Mouse (Mus musculus): ENCODE results near the gene Bax. TPM values are rescaled to one million over a fixed set of nuclear protein-coding genes. Genes with fewer than 3 reads are reported as not detected.
A peak's percentile ranks its signal among the peaks of the same experiment; 100 is the strongest.
"Not testable (repeated sequence)": the region's sequence is repeated elsewhere in the genome, so short reads cannot be mapped to it uniquely, and the experiment has no call there.

Bax gene
- polyA plus RNA-seq, 1 experiment from 2014 or later: 265 TPM

GRCm38 (mm10) chr7:45476453-45476852 is 9.8 kb upstream of the Bax start:
- Histone ChIP-seq H3K4me1 (0 out of 2 replicates have a peak, but pooled peaks cover 2% of the 10 kb centered on the region), H3K4me3 (no peak overlapping the region), H3K27me3 (ENCODE audit: low read depth, poor library complexity, severe bottlenecking) (no peaks in the 10 kb centered on the region), H3K36me3 (peaks cover 10% of the 10 kb centered on the region), H3K9me3 (replicated peaks) (no peaks in the 10 kb centered on the region), H3K27ac (replicated peaks) (no peak overlapping the region)
- DNase-seq (ENCODE audit: low spot score): no peak
- WGBS: 64% methylated on average over 1 of the region's 1 CpGs

DNA sequence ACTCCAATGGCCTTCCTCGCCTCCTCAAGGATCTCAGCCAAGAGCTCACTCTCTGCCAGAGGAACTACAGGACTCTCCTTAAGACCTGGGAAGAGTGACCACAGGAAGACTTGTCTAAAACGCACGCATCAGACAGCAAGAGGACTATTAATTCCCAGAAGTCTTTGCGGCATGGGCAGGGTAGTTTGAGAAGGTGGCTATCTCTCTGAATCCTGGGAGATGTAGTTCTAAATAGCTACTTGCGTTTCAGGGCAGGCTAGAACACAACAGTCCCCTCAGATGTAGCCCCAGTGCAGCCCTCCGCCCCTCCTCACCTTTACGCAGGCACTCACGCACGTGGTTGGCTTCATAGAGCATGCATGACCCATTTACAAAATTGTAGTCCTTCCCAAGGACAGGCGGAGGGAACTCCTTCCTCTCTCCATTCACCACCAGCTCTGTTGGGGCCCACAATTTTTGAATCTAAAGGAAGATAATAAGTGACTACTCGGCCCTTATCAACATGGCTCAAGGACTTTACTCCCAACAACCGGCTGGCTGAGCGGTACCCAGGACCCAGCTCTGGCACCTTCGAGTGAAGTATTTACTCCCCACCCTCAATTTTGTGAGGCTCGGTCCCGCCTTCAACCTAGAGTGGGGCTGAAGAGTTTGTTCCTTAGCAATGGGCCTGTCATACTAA is 8.7 kb upstream of the Bax start:
- Histone ChIP-seq H3K4me3 (0 out of 2 replicates have a peak overlapping the region, but pooled peaks have one; percentile 14), H3K27me3 (ENCODE audit: low read depth, poor library complexity, severe bottlenecking) (no peaks in the 10 kb centered on the region), H3K36me3 (peaks cover 10% of the 10 kb centered on the region), H3K27ac (replicated peaks) (no peak overlapping the region), H3K9me3 (replicated peaks) (no peaks in the 10 kb centered on the region), H3K4me1 (0 out of 2 replicates have a peak, but pooled peaks cover 5% of the 10 kb centered on the region)
- DNase-seq (ENCODE audit: low spot score): no peak
- 74% methylated on average over 16 of the region's 16 CpGs for WGBS

- H3K9me3 ChIP-seq (replicated peaks): no peaks in the 10 kb centered on the region
- DNase-seq (ENCODE audit: low spot score): peak; percentile 62
- H3K36me3 ChIP-seq: peaks cover 3% of the 10 kb centered on the region; the same call in 1 of the 2 replicates
- H3K4me3 ChIP-seq: no peak overlapping the region
- no peaks in the 10 kb centered on the region for H3K27me3 ChIP-seq (ENCODE audit: low read depth, poor library complexity, severe bottlenecking)
- WGBS: 15% methylated on average over 3 of the region's 3 CpGs
- no peak overlapping the region for H3K27ac ChIP-seq (replicated peaks)
- H3K4me1 ChIP-seq: peaks cover 19% of the 10 kb centered on the region
Measured at GRCm38 (mm10) chr7:45470869-45471268, 4.2 kb upstream of the Bax start.

GRCm38 (mm10) chr7:45467090-45467670 is 482 bp upstream of the Bax start:
- no peak for DNase-seq (ENCODE audit: low spot score)
- H3K4me1 ChIP-seq: peaks cover 30% of the 10 kb centered on the region
- H3K27me3 ChIP-seq (ENCODE audit: low read depth, poor library complexity, severe bottlenecking): no peaks in the 10 kb centered on the region
- WGBS: 32% methylated on average over 7 of the region's 7 CpGs
- peak overlapping the region; percentile 90 for H3K4me3 ChIP-seq
- H3K9me3 ChIP-seq (replicated peaks): no peaks in the 10 kb centered on the region
- peak overlapping the region; percentile 94 for H3K27ac ChIP-seq (replicated peaks)
- peaks cover 35% of the 10 kb centered on the region for H3K36me3 ChIP-seq

GRCm38 (mm10) chr7:45465549-45465948 is 1.1 kb downstream of the Bax start:
- Histone ChIP-seq H3K4me3 (peak overlapping the region; percentile 90), H3K9me3 (replicated peaks) (no peaks in the 10 kb centered on the region), H3K27me3 (ENCODE audit: low read depth, poor library complexity, severe bottlenecking) (no peaks in the 10 kb centered on the region), H3K36me3 (peaks cover 51% of the 10 kb centered on the region), H3K27ac (replicated peaks) (peak overlapping the region; percentile 94), H3K4me1 (peaks cover 39% of the 10 kb centered on the region)
- no peak for DNase-seq (ENCODE audit: low spot score)
- 87% methylated on average over 9 of the region's 9 CpGs for WGBS

DNA sequence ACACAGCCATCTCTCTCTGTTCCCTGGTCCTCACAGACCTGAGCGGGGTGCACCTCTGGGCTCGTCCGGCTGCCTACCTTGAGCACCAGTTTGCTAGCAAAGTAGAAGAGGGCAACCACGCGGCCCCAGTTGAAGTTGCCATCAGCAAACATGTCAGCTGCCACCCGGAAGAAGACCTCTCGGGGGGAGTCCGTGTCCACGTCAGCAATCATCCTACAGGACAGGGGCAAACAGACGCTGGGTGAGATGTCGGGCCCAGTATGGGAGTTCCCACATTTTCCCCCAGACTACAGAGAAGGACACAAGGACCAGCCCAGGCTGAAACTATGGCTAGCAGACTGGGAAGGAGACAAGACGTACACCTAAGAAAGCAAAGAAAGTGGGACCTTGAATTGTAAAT is 1.6 kb downstream of the Bax start:
- H3K9me3 ChIP-seq (replicated peaks): no peaks in the 10 kb centered on the region
- H3K4me1 ChIP-seq: peaks cover 44% of the 10 kb centered on the region
- H3K4me3 ChIP-seq: peak overlapping the region; percentile 90
- H3K27me3 ChIP-seq (ENCODE audit: low read depth, poor library complexity, severe bottlenecking): no peaks in the 10 kb centered on the region
- 96% methylated on average over 12 of the region's 12 CpGs for WGBS
- H3K27ac ChIP-seq (replicated peaks): no peak overlapping the region
- peaks cover 51% of the 10 kb centered on the region for H3K36me3 ChIP-seq
- DNase-seq (ENCODE audit: low spot score): no peak

GRCm38 (mm10) chr7:45463987-45464778 is 2.5 kb downstream of the Bax start:
- DNase-seq (ENCODE audit: low spot score): no peak
- no peaks in the 10 kb centered on the region for H3K9me3 ChIP-seq (replicated peaks)
- WGBS: 97% methylated on average over 7 of the region's 7 CpGs
- no peak overlapping the region for H3K4me3 ChIP-seq
- peaks cover 51% of the 10 kb centered on the region for H3K36me3 ChIP-seq
- no peaks in the 10 kb centered on the region for H3K27me3 ChIP-seq (ENCODE audit: low read depth, poor library complexity, severe bottlenecking)
- H3K4me1 ChIP-seq: peaks cover 47% of the 10 kb centered on the region
- no peak overlapping the region for H3K27ac ChIP-seq (replicated peaks)

GRCm38 (mm10) chr7:45462868-45463267 is 3.8 kb downstream of the Bax start:
- DNase-seq (ENCODE audit: low spot score); H3K27ac ChIP-seq (replicated peaks); H3K4me3 ChIP-seq; H3K27me3 ChIP-seq (ENCODE audit: low read depth, poor library complexity, severe bottlenecking); H3K9me3 ChIP-seq (replicated peaks): not testable (repeated sequence)
- H3K4me1 ChIP-seq: peaks cover 56% of the 10 kb centered on the region
- peaks cover 60% of the 10 kb centered on the region for H3K36me3 ChIP-seq
- 78% methylated on average over 4 of the region's 4 CpGs for WGBS

DNA sequence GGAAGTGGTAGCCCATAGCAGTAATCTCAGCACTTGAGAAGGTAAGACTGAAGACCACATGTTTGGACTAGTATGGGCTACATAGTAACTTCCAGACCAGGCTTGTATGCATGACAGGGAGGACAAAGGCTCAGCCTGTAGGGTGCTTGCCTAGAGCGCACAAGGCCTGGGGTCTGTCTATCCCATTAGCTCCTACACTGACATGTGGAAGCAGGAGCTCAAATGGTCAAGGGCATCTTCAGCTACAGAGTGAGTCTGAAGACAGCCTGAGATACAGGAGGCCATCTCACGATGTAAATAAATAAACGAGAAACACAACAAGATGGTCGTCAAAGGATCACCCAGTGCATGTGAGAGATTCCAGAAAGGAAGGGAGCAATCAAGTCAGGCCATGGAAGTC is 4.4 kb downstream of the Bax start:
- Histone ChIP-seq H3K27me3 (ENCODE audit: low read depth, poor library complexity, severe bottlenecking) (no peaks in the 10 kb centered on the region), H3K27ac (replicated peaks) (no peak overlapping the region), H3K4me1 (peaks cover 58% of the 10 kb centered on the region), H3K36me3 (peaks cover 66% of the 10 kb centered on the region), H3K9me3 (replicated peaks) (no peaks in the 10 kb centered on the region), H3K4me3 (no peak overlapping the region)
- no peak for DNase-seq (ENCODE audit: low spot score)
- WGBS: 90% methylated on average over 4 of the region's 4 CpGs

- peaks cover 71% of the 10 kb centered on the region for H3K36me3 ChIP-seq
- WGBS: 94% methylated on average over 4 of the region's 4 CpGs
- peaks cover 60% of the 10 kb centered on the region for H3K4me1 ChIP-seq
Measured at GRCm38 (mm10) chr7:45461781-45462180, 4.9 kb downstream of the Bax start.

DNA sequence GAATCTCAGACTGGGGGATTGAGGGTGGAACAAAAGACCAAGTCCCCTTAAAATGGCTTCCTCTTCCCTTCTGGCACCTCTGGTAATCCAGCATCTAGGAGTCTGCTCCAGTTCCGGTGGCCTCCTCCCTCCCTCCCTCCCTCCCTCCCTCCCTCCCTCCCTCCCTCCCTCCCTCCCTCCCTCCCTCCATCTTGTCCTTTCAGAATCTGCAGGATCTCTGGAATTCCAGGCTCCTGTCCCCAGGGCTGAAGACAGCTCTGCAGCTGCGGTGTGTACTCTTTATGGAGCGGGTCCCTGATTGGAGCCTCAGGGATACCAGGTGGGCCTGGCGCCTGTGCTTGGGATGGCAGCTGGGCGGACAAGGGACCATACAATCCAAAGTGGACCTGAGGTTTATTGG is 5.4 kb downstream of the Bax start:
- H3K36me3 ChIP-seq: peaks cover 76% of the 10 kb centered on the region
- WGBS: 90% methylated on average over 4 of the region's 5 CpGs
- DNase-seq (ENCODE audit: low spot score): no peak
- peak overlapping the region; percentile 91 for H3K27ac ChIP-seq (replicated peaks)
- peak overlapping the region; percentile 71; the same call in 1 of the 2 replicates for H3K4me3 ChIP-seq
- H3K27me3 ChIP-seq (ENCODE audit: low read depth, poor library complexity, severe bottlenecking): no peaks in the 10 kb centered on the region
- peaks cover 60% of the 10 kb centered on the region for H3K4me1 ChIP-seq
- H3K9me3 ChIP-seq (replicated peaks): no peaks in the 10 kb centered on the region

More at GRCm38 (mm10) chr7:45461781-45462180, 4.9 kb downstream of the Bax start:
- no peak for DNase-seq (ENCODE audit: low spot score)
- Histone ChIP-seq H3K27ac (replicated peaks) (peak overlapping the region; percentile 91), H3K9me3 (replicated peaks) (no peaks in the 10 kb centered on the region), H3K4me3 (no peak overlapping the region; the same call in 1 of the 2 replicates), H3K27me3 (ENCODE audit: low read depth, poor library complexity, severe bottlenecking) (no peaks in the 10 kb centered on the region)

- Histone ChIP-seq H3K4me1 (peaks cover 55% of the 10 kb centered on the region), H3K4me3 (peak overlapping the region; percentile 71), H3K9me3 (replicated peaks) (no peaks in the 10 kb centered on the region), H3K27ac (replicated peaks) (peak overlapping the region; percentile 91), H3K27me3 (ENCODE audit: low read depth, poor library complexity, severe bottlenecking) (no peaks in the 10 kb centered on the region), H3K36me3 (peaks cover 80% of the 10 kb centered on the region)
- WGBS: 51% methylated on average over 13 of the region's 13 CpGs
- peak; percentile 45 for DNase-seq (ENCODE audit: low spot score)
Measured at GRCm38 (mm10) chr7:45460860-45461314, 5.8 kb downstream of the Bax start.
